Mouse (Mus musculus) intestine, embryonic 16.5 days (tissue): ENCODE results near the gene Mical3. TPM values are rescaled to one million over a fixed set of nuclear protein-coding genes. Genes with fewer than 3 reads are reported as not detected.

Experiments
- ATAC-seq: fragments of 200-750 bp; cut with Nextera tagmentation; 2 replicates; pipeline ENCODE4 v1.8.0; 2017; ENCODE audit warnings: moderate TSS enrichment, moderate library complexity
- H3K27ac ChIP-seq: fragments of 300-500 bp; sonication (generic); 2 replicates; pipeline ENCODE4 v1.5.1; 2014; ENCODE audit warnings: mild to moderate bottlenecking, low read length
- H3K27me3 ChIP-seq: fragments of 300-500 bp; sonication (generic); replicated peaks from 2 replicates; pipeline ENCODE4 v1.6.1; 2014; ENCODE audit warnings: low read length, control low read depth, mixed read lengths; ENCODE audit not compliant: control insufficient read depth, insufficient read depth
- H3K36me3 ChIP-seq: fragments of 300-500 bp; sonication (generic); 2 replicates; pipeline ENCODE4 v1.6.1; 2014; ENCODE audit warnings: low read length, control low read depth; ENCODE audit not compliant: control insufficient read depth, insufficient read depth
- H3K4me1 ChIP-seq: fragments of 300-500 bp; sonication (generic); 2 replicates; pipeline ENCODE4 v1.6.1; 2014; ENCODE audit warnings: low read length, control low read depth, mixed read lengths; ENCODE audit not compliant: control insufficient read depth, insufficient read depth
- H3K4me2 ChIP-seq: fragments of 300-500 bp; sonication (generic); 2 replicates; pipeline ENCODE4 v1.6.1; 2014; ENCODE audit warnings: low read depth, low read length, control low read depth
- H3K4me3 ChIP-seq: fragments of 300-500 bp; sonication (generic); 2 replicates; pipeline ENCODE4 v1.5.1; 2014; ENCODE audit warnings: mild to moderate bottlenecking, low read length
- H3K9ac ChIP-seq: fragments of 300-500 bp; sonication (generic); 2 replicates; pipeline ENCODE4 v1.6.1; 2014; ENCODE audit warnings: low read depth, low read length
- H3K9me3 ChIP-seq: fragments of 300-500 bp; sonication (generic); 2 replicates; pipeline ENCODE4 v1.6.1; 2016; ENCODE audit warnings: low read length, control low read depth; ENCODE audit not compliant: control insufficient read depth
- WGBS: fragments of 180-500 bp; shearing (Covaris S2); extraction: QIAGEN DNeasy Blood & Tissue Kit; methylation state at CpG from one replicate; pipeline ENCODE4 v1.1.7; 2014; 5-methylcytosine and 5-hydroxymethylcytosine counted together
- polyA plus RNA-seq: library from polyadenylated mRNA; unstranded; fragments of >200 nt; fragmentation: Nextera tagmentation; extraction: Ambion mirVana; gene quantifications from 2 replicates; pipeline ENCODE4 v1.2.1, GENCODE M21; 2015

Gene Mical3
- polyA plus RNA-seq, 1 experiment from 2014 or later: 5.5 TPM

DNA sequence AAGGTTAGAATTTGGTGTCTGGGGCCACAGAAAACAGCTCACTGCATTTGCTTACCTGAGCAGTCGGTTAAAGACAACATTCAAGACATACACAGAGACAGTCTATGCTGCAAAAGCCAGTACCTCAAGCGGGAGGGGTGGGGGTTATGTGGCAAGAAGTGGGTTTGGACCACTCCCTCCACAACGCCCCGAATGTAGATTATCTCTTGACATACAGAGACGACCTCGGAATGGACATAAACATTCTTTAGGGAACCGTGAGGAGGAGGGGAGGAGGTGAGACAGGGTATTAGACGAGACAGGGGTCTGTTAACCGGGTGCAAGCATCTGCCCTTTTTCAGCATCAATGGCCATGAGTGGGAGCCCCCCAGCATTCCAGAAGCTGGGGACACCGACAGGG is 187.2 kb downstream of the Mical3 start:
- H3K4me3 ChIP-seq: no peak overlapping the region
- H3K9me3 ChIP-seq: no peaks in the 10 kb centered on the region
- H3K4me1 ChIP-seq: no peaks in the 10 kb centered on the region
- no peaks in the 10 kb centered on the region for H3K27me3 ChIP-seq
- WGBS: 57% methylated on average over 10 of the region's 10 CpGs
- H3K9ac ChIP-seq: no peak overlapping the region
- ATAC-seq: no peak
- H3K4me2 ChIP-seq: no peak overlapping the region
- no peak overlapping the region for H3K27ac ChIP-seq
- no peaks in the 10 kb centered on the region for H3K36me3 ChIP-seq

DNA sequence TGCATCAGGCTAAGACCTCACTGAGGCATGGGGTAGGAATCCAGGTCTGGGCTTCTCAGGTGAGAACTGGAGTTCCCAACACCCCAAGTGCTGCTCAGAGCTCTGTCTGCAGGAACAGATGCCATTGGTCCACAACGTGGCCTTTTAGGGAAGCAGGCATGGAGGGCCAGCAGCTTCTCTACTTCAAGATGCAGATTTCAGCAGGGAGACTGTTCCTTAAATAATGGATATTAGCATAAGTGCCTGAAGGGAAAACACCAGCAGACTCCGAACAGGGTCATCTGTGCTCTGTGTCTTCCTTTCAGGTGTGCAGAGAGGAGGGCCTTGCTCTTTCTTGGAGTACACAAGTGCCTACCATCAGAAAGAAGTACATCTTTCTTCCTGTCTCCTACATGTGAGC is 187.7 kb downstream of the Mical3 start:
- Histone ChIP-seq H3K36me3 (no peaks in the 10 kb centered on the region), H3K4me2 (no peak overlapping the region), H3K9me3 (no peaks in the 10 kb centered on the region), H3K4me3 (no peak overlapping the region), H3K4me1 (no peaks in the 10 kb centered on the region), H3K27ac (no peak overlapping the region), H3K9ac (no peak overlapping the region), H3K27me3 (no peaks in the 10 kb centered on the region)
- WGBS: 80% methylated on average over 2 of the region's 2 CpGs
- no peak for ATAC-seq

DNA sequence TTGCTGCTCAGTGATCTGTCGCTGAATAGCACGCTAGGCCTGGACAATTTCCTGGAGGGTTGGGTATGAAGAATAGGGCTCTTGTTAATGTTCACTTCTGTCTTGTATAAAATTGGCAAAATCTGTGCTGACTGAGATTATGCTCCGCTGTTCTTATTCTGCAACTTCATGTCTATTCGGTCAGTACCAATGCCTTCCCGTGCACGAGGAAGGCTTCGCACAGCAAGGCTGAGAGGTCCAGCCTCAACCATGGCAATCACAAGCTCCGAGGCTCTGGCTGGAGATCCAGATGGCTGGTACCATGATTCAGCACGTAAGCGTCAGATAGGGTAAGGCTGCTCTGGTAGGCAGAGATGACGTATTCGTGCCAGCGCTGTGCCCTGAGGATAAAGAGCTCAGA is 189.2 kb downstream of the Mical3 start:
- Histone ChIP-seq H3K4me3 (no peak overlapping the region), H3K9ac (no peak overlapping the region), H3K27me3 (no peaks in the 10 kb centered on the region), H3K36me3 (no peaks in the 10 kb centered on the region), H3K4me1 (no peaks in the 10 kb centered on the region), H3K4me2 (no peak overlapping the region), H3K9me3 (no peaks in the 10 kb centered on the region), H3K27ac (no peak overlapping the region)
- ATAC-seq: no peak
- WGBS: 91% methylated on average over 13 of the region's 13 CpGs

DNA sequence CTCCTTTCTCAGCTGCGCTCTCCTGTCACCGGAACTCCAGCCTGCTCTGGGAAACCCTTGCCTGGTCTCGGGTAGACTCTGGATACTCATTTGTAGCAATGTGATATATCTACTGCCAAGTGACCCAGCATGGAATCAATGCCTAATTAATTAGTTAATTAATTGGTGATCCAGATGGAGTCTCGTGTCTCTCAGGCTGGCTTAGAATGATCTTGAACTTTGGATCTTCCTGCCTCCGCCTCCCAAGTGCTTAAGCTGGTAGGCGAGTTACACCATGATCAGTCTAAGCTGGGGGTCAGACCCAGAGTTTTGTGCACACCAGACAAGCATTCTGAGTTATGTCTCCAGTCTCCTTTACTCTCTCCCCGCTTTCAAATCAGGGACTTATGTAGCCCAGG is 189.7 kb downstream of the Mical3 start:
- Histone ChIP-seq H3K4me3 (no peak overlapping the region), H3K9ac (no peak overlapping the region), H3K36me3 (no peaks in the 10 kb centered on the region), H3K4me2 (no peak overlapping the region), H3K27ac (no peak overlapping the region), H3K4me1 (no peaks in the 10 kb centered on the region), H3K9me3 (no peaks in the 10 kb centered on the region), H3K27me3 (no peaks in the 10 kb centered on the region)
- WGBS: 80% methylated on average over 7 of the region's 7 CpGs
- ATAC-seq: no peak

DNA sequence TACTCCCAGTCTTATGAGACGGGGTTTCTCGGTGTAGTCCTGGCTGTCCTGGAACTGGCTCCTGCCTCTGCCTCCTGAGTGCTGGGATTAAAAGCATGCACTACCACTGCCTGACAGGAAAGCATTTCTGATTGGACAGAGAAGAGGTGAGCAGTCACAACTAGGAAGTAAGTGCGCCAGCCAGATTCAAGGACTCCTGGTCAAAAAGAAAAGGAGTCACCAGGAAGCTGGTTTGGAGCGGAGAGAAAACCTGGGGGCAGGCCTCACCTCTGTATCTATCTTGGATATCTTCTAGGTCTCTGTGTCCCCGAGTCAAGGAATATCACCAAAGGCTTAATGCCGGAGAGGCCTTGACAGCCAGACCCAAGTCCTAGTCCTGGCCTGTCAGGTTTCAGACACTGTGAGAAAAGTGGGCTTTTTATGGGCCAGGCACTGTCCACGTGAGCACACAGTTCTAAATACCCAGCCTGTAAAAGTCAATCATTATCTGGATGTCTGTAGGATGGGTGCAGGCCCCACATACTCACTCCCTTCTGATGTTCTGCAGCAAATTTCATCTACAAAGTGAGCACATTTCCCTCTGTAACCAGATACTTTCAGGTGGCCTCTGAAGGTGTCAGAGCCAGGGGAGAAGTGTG is 190.2 kb downstream of the Mical3 start:
- no peak overlapping the region for H3K27ac ChIP-seq
- H3K9ac ChIP-seq: no peak overlapping the region
- H3K4me3 ChIP-seq: no peak overlapping the region
- ATAC-seq: 0 out of 2 replicates have a peak, but pooled peaks have one; percentile 16
- no peaks in the 10 kb centered on the region for H3K9me3 ChIP-seq
- 82% methylated on average over 7 of the region's 7 CpGs for WGBS
- no peaks in the 10 kb centered on the region for H3K36me3 ChIP-seq
- H3K4me1 ChIP-seq: no peaks in the 10 kb centered on the region
- H3K27me3 ChIP-seq: no peaks in the 10 kb centered on the region
- H3K4me2 ChIP-seq: no peak overlapping the region

DNA sequence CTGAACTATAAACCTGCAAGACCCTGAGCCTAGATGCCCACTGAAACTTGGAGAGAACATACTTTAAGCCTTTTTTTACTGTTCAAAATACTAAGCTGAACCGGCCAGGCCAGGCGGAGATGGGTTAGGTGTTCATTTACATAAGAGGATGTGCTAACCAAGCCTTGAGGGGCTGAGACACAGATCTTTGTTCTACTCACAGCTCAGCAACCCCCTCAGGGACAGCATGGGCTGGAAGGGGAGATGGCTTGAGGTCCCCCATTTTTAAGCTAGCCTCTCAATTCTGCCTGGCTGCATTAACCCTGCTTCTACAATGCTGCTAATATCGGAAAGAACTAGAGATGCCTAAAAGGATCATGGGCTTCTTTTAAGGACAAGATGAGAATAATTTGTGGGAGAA is 191.0 kb downstream of the Mical3 start:
- no peaks in the 10 kb centered on the region for H3K36me3 ChIP-seq
- H3K4me3 ChIP-seq: no peak overlapping the region
- H3K4me2 ChIP-seq: no peak overlapping the region
- ATAC-seq: no peak
- no peaks in the 10 kb centered on the region for H3K27me3 ChIP-seq
- H3K9me3 ChIP-seq: no peaks in the 10 kb centered on the region
- no peak overlapping the region for H3K9ac ChIP-seq
- no peaks in the 10 kb centered on the region for H3K4me1 ChIP-seq
- no peak overlapping the region for H3K27ac ChIP-seq
- WGBS: 87% methylated on average over 3 of the region's 3 CpGs

DNA sequence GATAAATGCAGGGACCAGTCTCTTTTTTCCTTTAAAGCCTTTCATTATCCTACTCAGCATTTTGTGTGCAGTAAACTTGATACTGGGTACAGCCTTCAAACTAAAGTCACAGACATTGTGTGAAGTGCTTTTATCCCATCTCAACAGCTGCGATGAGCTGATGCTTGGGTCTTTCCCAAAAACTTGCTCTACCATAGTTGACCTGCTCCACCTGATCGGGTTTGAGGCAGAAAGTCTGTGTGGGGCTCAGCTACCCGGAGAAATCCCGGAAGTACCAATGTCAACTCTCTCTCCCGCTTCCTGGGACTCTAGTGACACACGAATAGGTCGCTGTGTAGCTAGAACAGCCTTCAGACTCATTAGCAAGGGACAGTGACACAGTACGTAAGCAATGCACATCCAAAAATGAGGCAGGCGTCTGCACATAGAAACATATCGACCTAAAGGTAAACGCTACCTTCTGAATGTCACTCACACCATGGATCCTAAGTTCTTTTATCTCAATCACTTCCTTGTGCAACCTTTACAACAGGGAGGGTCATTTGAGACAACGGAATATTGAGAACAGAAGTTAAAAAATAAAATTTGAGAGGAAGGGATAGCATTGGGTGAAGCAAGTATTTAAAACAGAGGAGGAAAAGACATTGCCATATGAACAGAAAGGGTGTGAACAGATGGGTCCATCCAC is 191.9 kb downstream of the Mical3 start:
- Histone ChIP-seq H3K4me1 (no peaks in the 10 kb centered on the region), H3K4me3 (no peak overlapping the region), H3K9ac (no peak overlapping the region), H3K36me3 (no peaks in the 10 kb centered on the region), H3K27me3 (no peaks in the 10 kb centered on the region), H3K4me2 (no peak overlapping the region), H3K27ac (no peak overlapping the region), H3K9me3 (no peaks in the 10 kb centered on the region)
- WGBS: 85% methylated on average over 12 of the region's 12 CpGs
- no peak for ATAC-seq

DNA sequence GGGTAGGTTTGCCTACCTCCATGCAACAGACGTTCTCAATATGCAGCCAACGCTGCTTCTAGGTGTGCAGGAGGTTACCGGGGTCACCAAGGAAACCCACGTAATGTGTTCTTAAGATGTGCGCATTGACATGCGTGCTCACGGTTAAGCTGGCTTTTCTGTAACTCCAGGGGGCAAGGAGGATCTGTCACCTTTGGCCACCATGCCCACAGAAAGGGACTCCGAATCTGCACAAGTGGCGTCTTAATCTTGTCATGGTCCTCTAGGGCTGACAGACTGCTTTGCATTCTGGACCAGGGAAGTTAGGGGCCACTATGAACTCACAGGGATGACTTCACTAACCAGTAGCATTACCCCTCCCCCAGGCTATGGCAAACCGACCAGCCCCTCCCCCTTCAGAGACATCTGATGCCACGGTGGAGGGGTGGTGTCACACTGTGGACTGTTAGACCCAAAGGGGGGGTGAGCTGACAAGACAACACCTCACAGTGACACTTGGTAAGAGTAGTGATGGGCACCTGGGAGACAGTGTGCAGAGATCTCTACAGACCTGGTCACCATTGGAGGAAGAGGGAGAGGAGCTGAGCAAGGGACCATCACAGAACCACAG is 192.7 kb downstream of the Mical3 start:
- Histone ChIP-seq H3K9me3 (no peaks in the 10 kb centered on the region), H3K27me3 (no peaks in the 10 kb centered on the region), H3K9ac (no peak overlapping the region), H3K4me2 (no peak overlapping the region), H3K4me1 (no peaks in the 10 kb centered on the region), H3K36me3 (no peaks in the 10 kb centered on the region), H3K4me3 (no peak overlapping the region), H3K27ac (no peak overlapping the region)
- WGBS: 86% methylated on average over 11 of the region's 11 CpGs
- ATAC-seq: no peak

DNA sequence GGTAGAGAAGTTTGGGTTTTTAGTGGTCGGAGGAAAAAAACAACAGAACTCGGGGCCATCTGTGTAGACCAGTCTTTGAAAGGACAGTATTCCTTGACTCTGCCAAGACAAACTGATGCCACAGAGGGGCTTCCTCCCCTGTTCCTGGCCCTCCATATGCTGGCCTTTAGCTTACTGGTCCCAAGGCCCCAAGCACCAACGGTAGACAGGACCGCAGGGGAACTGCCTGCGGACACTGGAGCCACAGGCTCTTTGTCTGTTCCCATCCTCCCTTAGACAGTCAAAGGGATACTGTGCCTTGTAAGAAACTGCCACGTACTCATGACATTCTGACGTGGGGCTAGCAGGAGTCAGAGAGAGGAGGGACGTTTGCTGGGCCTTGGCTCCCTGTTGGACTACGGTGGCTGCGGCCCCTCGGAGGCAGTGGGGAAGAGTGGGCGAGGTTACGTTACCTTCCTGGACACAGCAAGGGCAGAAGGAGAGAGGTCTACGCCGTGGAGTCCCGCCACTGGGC is 193.6 kb downstream of the Mical3 start:
- no peak overlapping the region for H3K4me2 ChIP-seq

More for the DNA sequence above, 193.6 kb downstream of the Mical3 start:
- no peak overlapping the region for H3K9ac ChIP-seq
- H3K36me3 ChIP-seq: no peaks in the 10 kb centered on the region
- ATAC-seq: no peak
- H3K4me1 ChIP-seq: no peaks in the 10 kb centered on the region
- H3K4me3 ChIP-seq: no peak overlapping the region
- H3K27ac ChIP-seq: no peak overlapping the region
- H3K27me3 ChIP-seq: no peaks in the 10 kb centered on the region
- 85% methylated on average over 16 of the region's 16 CpGs for WGBS
- no peaks in the 10 kb centered on the region for H3K9me3 ChIP-seq
